ENCODE assay signal across 1 mouse cellular context in the genomic region with DNA sequence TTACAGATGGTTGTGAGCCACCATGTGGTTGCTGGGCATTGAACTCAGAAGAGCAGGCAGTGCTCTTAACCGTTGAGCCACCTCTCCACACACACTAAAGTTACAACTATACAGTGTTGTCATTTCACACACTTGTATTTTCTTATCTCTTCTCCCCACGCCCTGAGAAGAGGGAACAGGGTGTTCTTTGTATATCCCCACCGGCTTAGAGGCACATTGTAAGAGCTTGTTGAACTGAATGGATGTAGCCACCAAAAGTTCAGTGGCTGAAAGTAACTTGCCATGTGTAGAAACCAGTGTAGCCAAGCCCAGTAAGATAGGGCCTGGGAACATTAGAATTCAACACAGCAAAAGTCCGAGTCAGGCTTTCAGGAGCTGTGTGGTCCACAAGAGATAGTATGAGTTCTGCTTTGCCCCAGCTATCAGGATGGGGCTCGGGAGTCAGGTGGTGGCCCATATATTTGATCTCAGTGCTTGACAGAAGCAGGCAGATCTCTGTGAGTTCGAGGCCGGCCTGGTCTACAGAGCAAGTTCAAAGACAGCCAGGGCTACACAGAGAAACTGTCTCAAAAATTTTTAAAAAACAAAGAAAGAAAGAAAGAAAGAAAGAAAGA.
TF ChIP-seq lines count a peak whose summit lies in the region.

No protein-coding gene starts in this region.

TF ChIP-seq in MEL, 35 proteins besides CTCF, POLR2A, EP300 and RAD21:
- 0 out of 2 replicates have a peak, but pooled peaks have one; percentile 2 for TF ChIP-seq TCF12 (IDR thresholded peaks at IDR 0.05; ENCODE audit: low read depth, low read length)
- peak; percentile 70 for TF ChIP-seq TAL1 (IDR thresholded peaks at IDR 0.05; ENCODE audit: low read length)
- peak; percentile 65 for TF ChIP-seq TBP (IDR thresholded peaks at IDR 0.05; ENCODE audit: low read depth, low read length)
- peak; percentile 84 for TF ChIP-seq GATA1 (IDR thresholded peaks at IDR 0.05; ENCODE audit: low read depth, low read length)
- TF ChIP-seq MXI1 (IDR thresholded peaks at IDR 0.05; ENCODE audit: low read depth, low read length): no peak
- 0 out of 2 replicates have a peak, but pooled peaks have one; percentile 51 for TF ChIP-seq USF1 (IDR thresholded peaks at IDR 0.05; ENCODE audit: low read depth, low read length)
